Mouse (Mus musculus) MEL (cell line): ENCODE measurements around the gene Phxr2. TPM values are rescaled to one million over a fixed set of nuclear protein-coding genes. Genes with fewer than 3 reads are reported as not detected.
A peak's percentile ranks its signal among the peaks of the same experiment; 100 is the strongest.
"Not testable (repeated sequence)": the region's sequence is repeated elsewhere in the genome, so short reads cannot be mapped to it uniquely, and the experiment has no call there.

Source experiments
- DNase-seq: peaks from one replicate; pipeline ENCODE4 v3.0.0; 2011; ENCODE audit warnings: low read depth, low spot score
- H3K27ac ChIP-seq: 2 replicates; pipeline ENCODE4 v1.5.1; 2012; ENCODE audit warnings: low read depth, mild to moderate bottlenecking, control low read depth, low read length, moderate library complexity; ENCODE audit not compliant: control insufficient read depth
- H3K27me3 ChIP-seq, 2 experiments: fragments of 150-350 bp in 1 of 2; sonication (generic) in 1 of 2; 2 replicates each; pipeline ENCODE4 v1.6.1; 2012; ENCODE audit warnings: low read length in 2 of 2, mild to moderate bottlenecking in 2 of 2, improper control_type of control experiment in 1 of 2, moderate library complexity in 1 of 2; ENCODE audit not compliant: insufficient read depth in 2 of 2, control insufficient read depth in 1 of 2
- H3K36me3 ChIP-seq, 2 experiments: 2 replicates each; pipeline ENCODE4 v1.6.1; 2012 to 2014; ENCODE audit warnings: low read length in 2 of 2, improper control_type of control experiment in 1 of 2, inconsistent platforms in 1 of 2, mild to moderate bottlenecking in 1 of 2; ENCODE audit not compliant: insufficient read depth in 2 of 2, control insufficient read depth in 1 of 2
- H3K4me1 ChIP-seq, 2 experiments: fragments of 150-350 bp in 1 of 2; sonication (generic) in 1 of 2; 2 replicates each; pipeline ENCODE4 v1.6.1; 2012; ENCODE audit warnings: low read length in 2 of 2, improper control_type of control experiment in 1 of 2, mild to moderate bottlenecking in 1 of 2; ENCODE audit not compliant: insufficient read depth in 2 of 2, control insufficient read depth in 1 of 2
- H3K4me3 ChIP-seq, 2 experiments: fragments of 150-350 bp in 1 of 2; sonication (generic) in 1 of 2; 2 replicates each; pipeline ENCODE4 v1.5.1; 2012; ENCODE audit warnings: low read depth in 2 of 2, low read length in 2 of 2, mild to moderate bottlenecking in 2 of 2, moderate library complexity in 2 of 2, control low read depth in 1 of 2, improper control_type of control experiment in 1 of 2; ENCODE audit not compliant: control insufficient read depth in 1 of 2, insufficient read depth in 1 of 2
- H3K79me2 ChIP-seq: 2 replicates; pipeline ENCODE4 v1.6.1; 2012; ENCODE audit warnings: mild to moderate bottlenecking, low read length, moderate library complexity; ENCODE audit not compliant: control insufficient read depth, poor library complexity, insufficient read depth
- H3K9ac ChIP-seq: 2 replicates; pipeline ENCODE4 v1.6.1; 2012; ENCODE audit warnings: low read depth, mild to moderate bottlenecking, control low read depth, low read length, moderate library complexity; ENCODE audit not compliant: control insufficient read depth, poor library complexity, severe bottlenecking
- H3K9me3 ChIP-seq: fragments of 150-350 bp; sonication (generic); replicated peaks from 2 replicates; pipeline ENCODE4 v1.6.1; 2012; ENCODE audit warnings: mild to moderate bottlenecking, low read length, improper control_type of control experiment, moderate library complexity; ENCODE audit not compliant: insufficient read depth
- CHD1 ChIP-seq: IDR thresholded peaks from 2 replicates; pipeline ENCODE4 v1.6.1; 2012; ENCODE audit warnings: low read depth, mild to moderate bottlenecking, inconsistent platforms, low read length, improper control_type of control experiment
- CTCF ChIP-seq, 3 experiments: IDR thresholded peaks in 2 of 3; conservative IDR thresholded peaks in 1 of 3; 2 replicates each; pipeline ENCODE4 v1.5.1; 2011 to 2012; ENCODE audit warnings: low read length in 3 of 3, low read depth in 2 of 3, mild to moderate bottlenecking in 2 of 3, improper control_type of control experiment in 1 of 3, inconsistent platforms in 1 of 3, mixed read lengths in 1 of 3, moderate library complexity in 1 of 3; ENCODE audit not compliant: control insufficient read depth in 1 of 3, insufficient read depth in 1 of 3, poor library complexity in 1 of 3, severe bottlenecking in 1 of 3
- E2F4 ChIP-seq: IDR thresholded peaks from 2 replicates; pipeline ENCODE4 v1.6.1; 2011; ENCODE audit warnings: low read depth, low read length, improper control_type of control experiment, borderline replicate concordance
- EP300 ChIP-seq, 2 experiments: IDR thresholded peaks; 2 replicates each; pipeline ENCODE4 v1.6.1; 2011; ENCODE audit warnings: improper control_type of control experiment in 2 of 2, low read length in 2 of 2, low read depth in 1 of 2, mild to moderate bottlenecking in 1 of 2
- GABPA ChIP-seq: IDR thresholded peaks from 2 replicates; pipeline ENCODE4 v1.6.1; 2012; ENCODE audit warnings: low read depth, mild to moderate bottlenecking, inconsistent platforms, low read length, improper control_type of control experiment, moderate library complexity
- GATA1 ChIP-seq: IDR thresholded peaks from 2 replicates; pipeline ENCODE4 v1.6.1; 2011; ENCODE audit warnings: low read depth, low read length, improper control_type of control experiment
- HCFC1 ChIP-seq: IDR thresholded peaks from 2 replicates; pipeline ENCODE4 v1.6.1; 2012; ENCODE audit warnings: low read depth, mild to moderate bottlenecking, inconsistent platforms, low read length, improper control_type of control experiment, moderate library complexity
- MAFK ChIP-seq: IDR thresholded peaks from 2 replicates; pipeline ENCODE4 v1.6.1; 2011; ENCODE audit warnings: low read depth, mild to moderate bottlenecking, low read length, improper control_type of control experiment, borderline replicate concordance
- MEF2A ChIP-seq: IDR thresholded peaks from 2 replicates; pipeline ENCODE4 v1.6.1; 2014; ENCODE audit warnings: low read depth, mild to moderate bottlenecking, inconsistent platforms, low read length, improper control_type of control experiment; ENCODE audit not compliant: poor library complexity, insufficient replicate concordance, severe bottlenecking; ENCODE audit errors: extremely low read depth
- NELFE ChIP-seq: IDR thresholded peaks from 2 replicates; pipeline ENCODE4 v1.6.1; 2011; ENCODE audit warnings: low read depth, low read length, improper control_type of control experiment
- NRF1 ChIP-seq: IDR thresholded peaks from 2 replicates; pipeline ENCODE4 v1.6.1; 2014; ENCODE audit warnings: low read depth, mild to moderate bottlenecking, inconsistent platforms, low read length, improper control_type of control experiment, moderate library complexity; ENCODE audit not compliant: poor library complexity, insufficient read depth, severe bottlenecking
- SIN3A ChIP-seq: IDR thresholded peaks from 2 replicates; pipeline ENCODE4 v1.6.1; 2012; ENCODE audit warnings: low read length, improper control_type of control experiment, inconsistent platforms
- SMC3 ChIP-seq: IDR thresholded peaks from 2 replicates; pipeline ENCODE4 v1.6.1; 2011; ENCODE audit warnings: low read depth, low read length, improper control_type of control experiment
- TAL1 ChIP-seq: IDR thresholded peaks from 2 replicates; pipeline ENCODE4 v1.6.1; 2012; ENCODE audit warnings: mild to moderate bottlenecking, inconsistent platforms, low read length, moderate library complexity, mixed read lengths
- USF2 ChIP-seq, 2 experiments: IDR thresholded peaks; 2 replicates each; pipeline ENCODE4 v1.6.1; 2011 to 2012; ENCODE audit warnings: improper control_type of control experiment in 2 of 2, low read length in 2 of 2, borderline replicate concordance in 1 of 2, inconsistent platforms in 1 of 2, low read depth in 1 of 2, mild to moderate bottlenecking in 1 of 2; ENCODE audit not compliant: insufficient read depth in 1 of 2
- ZMIZ1 ChIP-seq: IDR thresholded peaks from 2 replicates; pipeline ENCODE4 v1.6.1; 2012; ENCODE audit warnings: low read depth, mild to moderate bottlenecking, inconsistent platforms, low read length, improper control_type of control experiment, moderate library complexity
- ZNF384 ChIP-seq: IDR thresholded peaks from 2 replicates; pipeline ENCODE4 v1.6.1; 2012; ENCODE audit warnings: low read depth, mild to moderate bottlenecking, inconsistent platforms, low read length, improper control_type of control experiment
- polyA plus RNA-seq, 2 experiments: library from polyadenylated mRNA; stranded (reverse) in 1 of 2; unstranded in 1 of 2; fragments of >175 nt in 1 of 2; fragments of >200 nt in 1 of 2; gene quantifications; 2 replicates each; pipeline versions ENCODE4 v1.2.1 to v1.2.4; 2012; ENCODE audit warnings: low replicate concordance in 2 of 2, low read depth in 1 of 2; ENCODE audit not compliant: insufficient read length in 2 of 2, insufficient read depth in 1 of 2, missing spikeins in 1 of 2
- total RNA-seq: library from RNA; depleted of rRNA; stranded (reverse); fragments of 300-350 nt; gene quantifications from 2 replicates; pipeline ENCODE4 v1.2.3, GENCODE M21; 2012

Phxr2 gene
- total and polyA plus RNA-seq, 3 experiments = not detected

DNA sequence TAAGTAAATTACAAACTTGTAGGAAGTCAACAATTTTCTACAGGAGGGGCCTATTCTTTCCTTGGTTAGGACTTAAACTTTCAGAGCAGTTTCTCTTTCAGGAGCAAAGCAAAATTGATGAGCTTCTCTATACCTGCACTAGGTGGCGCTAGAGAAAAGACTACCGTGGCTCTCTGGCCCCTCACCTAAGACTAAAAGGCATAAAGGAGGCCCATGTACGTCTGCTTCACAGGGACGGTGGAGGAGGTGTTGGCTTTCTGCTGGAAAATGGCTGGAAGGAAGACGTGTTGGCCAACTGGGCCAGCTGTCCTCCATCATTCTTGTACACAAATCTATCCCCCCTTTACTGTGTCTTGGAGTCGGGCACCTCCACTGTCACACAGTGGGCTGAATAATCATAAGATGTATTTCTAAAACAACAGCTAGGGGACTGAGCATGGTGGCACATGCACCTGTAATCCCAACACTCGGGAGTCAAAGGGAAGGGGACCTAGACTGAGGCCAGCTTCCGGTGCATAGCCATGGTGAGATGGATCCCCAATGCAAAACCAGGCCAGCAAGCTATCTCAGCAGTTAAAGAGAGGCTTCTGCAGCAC lies 36.0 kb upstream of the Phxr2 start (continued):
- TF ChIP-seq SMC3 = peak; percentile 73

DNA sequence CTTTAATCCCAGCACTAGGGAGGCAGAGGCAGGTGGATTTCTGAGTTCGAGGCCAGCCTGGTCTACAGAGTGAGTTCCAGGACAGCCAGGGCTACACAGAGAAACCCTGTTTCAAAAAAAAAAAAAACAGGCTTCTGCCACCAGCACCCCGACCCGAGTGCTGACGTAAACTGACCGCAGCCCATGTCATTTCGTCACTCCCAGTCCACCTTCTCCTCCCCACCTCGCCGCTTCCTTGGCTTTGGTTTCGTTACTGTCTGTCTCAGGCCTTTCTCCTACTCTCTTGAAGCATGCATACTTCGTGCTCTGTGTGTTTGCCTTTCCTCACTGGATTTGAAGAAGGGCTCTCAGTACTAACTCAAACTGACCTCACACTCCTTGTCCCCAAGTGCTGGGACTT lies 31.6 kb upstream of the Phxr2 start:
- not testable (repeated sequence) for H3K27ac ChIP-seq, H3K9me3 ChIP-seq, H3K36me3 ChIP-seq, H3K4me3 ChIP-seq, H3K79me2 ChIP-seq, H3K9ac ChIP-seq, H3K27me3 ChIP-seq, DNase-seq, H3K4me1 ChIP-seq

DNA sequence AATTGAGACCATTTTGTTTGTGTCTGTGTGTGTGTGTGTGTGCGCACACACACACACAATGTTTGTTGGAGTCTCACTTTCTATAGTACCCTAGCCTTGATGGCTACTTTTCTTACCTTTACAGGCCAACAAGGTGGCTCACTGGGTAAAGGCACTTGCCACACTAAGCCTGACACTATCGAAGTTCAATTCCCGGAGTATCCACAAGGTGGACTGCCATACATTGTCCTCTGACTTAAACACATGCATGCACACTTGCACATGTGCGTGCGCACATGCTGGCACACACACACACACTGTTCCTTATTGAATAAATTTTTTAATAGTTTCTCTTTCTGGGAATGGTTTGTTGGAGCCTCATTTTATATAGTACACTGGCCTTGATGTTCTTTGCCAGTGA lies 30.7 kb upstream of the Phxr2 start:
- Histone ChIP-seq H3K79me2 (no peaks in the 10 kb centered on the region), H3K27me3 (no peaks in the 10 kb centered on the region), H3K27ac (no peak overlapping the region), H3K4me3 (no peak overlapping the region), H3K36me3 (no peaks in the 10 kb centered on the region; a peak in 1 of 4 replicates), H3K9me3 (no peaks in the 10 kb centered on the region), H3K4me1 (no peaks in the 10 kb centered on the region; a peak in 1 of 4 replicates), H3K9ac (no peak overlapping the region)
- TF ChIP-seq GATA1 (no peak), MAFK (no peak), CTCF (IDR thresholded peaks at IDR 0.05 in 2 of 3, conservative IDR thresholded peaks at IDR 0.05 in 1 of 3; ENCODE audit: control insufficient read depth in 1 of 3, insufficient read depth in 1 of 3, low read depth in 2 of 3, low read length in 3 of 3, poor library complexity in 1 of 3, severe bottlenecking in 1 of 3) (peak in 1 of 3 experiments; percentile 19; a peak in 1 of 6 replicates), SMC3 (peak; percentile 22; the same call in 1 of the 2 replicates)
- DNase-seq = peak; percentile 24

DNA sequence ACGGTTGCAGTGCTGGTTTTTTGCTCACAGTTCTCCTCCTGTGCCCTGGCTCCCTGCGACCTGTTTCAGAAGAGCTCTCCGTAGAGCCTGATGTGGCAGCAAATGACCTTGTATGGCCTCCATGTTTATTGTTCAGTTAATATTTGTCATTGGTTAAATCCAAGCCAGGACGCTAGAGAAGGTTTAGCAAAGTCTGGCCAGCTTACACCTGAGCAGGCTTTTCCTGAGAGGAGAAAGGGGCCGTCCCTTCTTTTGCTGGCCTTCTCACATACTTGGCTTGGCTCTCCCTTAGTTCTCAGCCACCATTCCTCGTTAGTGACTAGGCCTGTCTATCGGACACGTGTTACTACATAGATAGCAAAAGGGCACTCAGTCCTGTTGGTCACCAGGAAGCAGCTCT lies 28.5 kb upstream of the Phxr2 start:
- no peak for TF ChIP-seq SIN3A
- no peak for TF ChIP-seq TAL1
- no peak for TF ChIP-seq GABPA
- no peak for TF ChIP-seq EP300 (IDR thresholded peaks at IDR 0.05; ENCODE audit: low read depth in 1 of 2, low read length in 2 of 2)
- no peak for TF ChIP-seq ZNF384
- no peak for TF ChIP-seq CHD1
- TF ChIP-seq E2F4 = no peak
- TF ChIP-seq NRF1 = no peak
- TF ChIP-seq ZMIZ1 = no peak
- TF ChIP-seq USF2 (IDR thresholded peaks at IDR 0.05; ENCODE audit: borderline replicate concordance in 1 of 2, insufficient read depth in 1 of 2, low read depth in 1 of 2, low read length in 2 of 2) = no peak
- no peak for TF ChIP-seq MEF2A
- TF ChIP-seq GATA1 = no peak
- TF ChIP-seq NELFE = no peak
- no peak for TF ChIP-seq HCFC1
- TF ChIP-seq, all 39 proteins: peak for 0
- Histone ChIP-seq H3K27me3 (no peaks in the 10 kb centered on the region), H3K27ac (no peak overlapping the region), H3K4me3 (no peak overlapping the region), H3K79me2 (no peaks in the 10 kb centered on the region), H3K36me3 (peaks cover 0 to 9% of the 10 kb centered on the region in 2 experiments; a peak in 2 of 4 replicates), H3K9me3 (no peaks in the 10 kb centered on the region), H3K4me1 (peaks cover 0 to 6% of the 10 kb centered on the region in 2 experiments; a peak in 3 of 4 replicates), H3K9ac (no peak overlapping the region)
- DNase-seq = no peak
